Mouse (Mus musculus) MEL (cell line): Measurements from ENCODE around the gene Card14. TPM values are rescaled to one million over a fixed set of nuclear protein-coding genes. Genes with fewer than 3 reads are reported as not detected.
"Not testable (repeated sequence)": the region's sequence is repeated elsewhere in the genome, so short reads cannot be mapped to it uniquely, and the experiment has no call there.

Experiments used
- DNase-seq: peaks from one replicate; pipeline ENCODE4 v3.0.0; 2011; ENCODE audit warnings: low read depth, low spot score
- H3K27ac ChIP-seq: 2 replicates; pipeline ENCODE4 v1.5.1; 2012; ENCODE audit warnings: low read depth, mild to moderate bottlenecking, control low read depth, low read length, moderate library complexity; ENCODE audit not compliant: control insufficient read depth
- H3K27me3 ChIP-seq, 2 experiments: fragments of 150-350 bp in 1 of 2; sonication (generic) in 1 of 2; 2 replicates each; pipeline ENCODE4 v1.6.1; 2012; ENCODE audit warnings: low read length in 2 of 2, mild to moderate bottlenecking in 2 of 2, improper control_type of control experiment in 1 of 2, moderate library complexity in 1 of 2; ENCODE audit not compliant: insufficient read depth in 2 of 2, control insufficient read depth in 1 of 2
- H3K36me3 ChIP-seq, 2 experiments: 2 replicates each; pipeline ENCODE4 v1.6.1; 2012 to 2014; ENCODE audit warnings: low read length in 2 of 2, improper control_type of control experiment in 1 of 2, inconsistent platforms in 1 of 2, mild to moderate bottlenecking in 1 of 2; ENCODE audit not compliant: insufficient read depth in 2 of 2, control insufficient read depth in 1 of 2
- H3K4me1 ChIP-seq, 2 experiments: fragments of 150-350 bp in 1 of 2; sonication (generic) in 1 of 2; 2 replicates each; pipeline ENCODE4 v1.6.1; 2012; ENCODE audit warnings: low read length in 2 of 2, improper control_type of control experiment in 1 of 2, mild to moderate bottlenecking in 1 of 2; ENCODE audit not compliant: insufficient read depth in 2 of 2, control insufficient read depth in 1 of 2
- H3K4me3 ChIP-seq, 2 experiments: fragments of 150-350 bp in 1 of 2; sonication (generic) in 1 of 2; 2 replicates each; pipeline ENCODE4 v1.5.1; 2012; ENCODE audit warnings: low read depth in 2 of 2, low read length in 2 of 2, mild to moderate bottlenecking in 2 of 2, moderate library complexity in 2 of 2, control low read depth in 1 of 2, improper control_type of control experiment in 1 of 2; ENCODE audit not compliant: control insufficient read depth in 1 of 2, insufficient read depth in 1 of 2
- H3K79me2 ChIP-seq: 2 replicates; pipeline ENCODE4 v1.6.1; 2012; ENCODE audit warnings: mild to moderate bottlenecking, low read length, moderate library complexity; ENCODE audit not compliant: control insufficient read depth, poor library complexity, insufficient read depth
- H3K9ac ChIP-seq: 2 replicates; pipeline ENCODE4 v1.6.1; 2012; ENCODE audit warnings: low read depth, mild to moderate bottlenecking, control low read depth, low read length, moderate library complexity; ENCODE audit not compliant: control insufficient read depth, poor library complexity, severe bottlenecking
- H3K9me3 ChIP-seq: fragments of 150-350 bp; sonication (generic); replicated peaks from 2 replicates; pipeline ENCODE4 v1.6.1; 2012; ENCODE audit warnings: mild to moderate bottlenecking, low read length, improper control_type of control experiment, moderate library complexity; ENCODE audit not compliant: insufficient read depth
- CTCF ChIP-seq, 3 experiments: IDR thresholded peaks in 2 of 3; conservative IDR thresholded peaks in 1 of 3; 2 replicates each; pipeline ENCODE4 v1.5.1; 2011 to 2012; ENCODE audit warnings: low read length in 3 of 3, low read depth in 2 of 3, mild to moderate bottlenecking in 2 of 3, improper control_type of control experiment in 1 of 3, inconsistent platforms in 1 of 3, mixed read lengths in 1 of 3, moderate library complexity in 1 of 3; ENCODE audit not compliant: control insufficient read depth in 1 of 3, insufficient read depth in 1 of 3, poor library complexity in 1 of 3, severe bottlenecking in 1 of 3
- ELF1 ChIP-seq: IDR thresholded peaks from 2 replicates; pipeline ENCODE4 v1.6.1; 2014; ENCODE audit warnings: low read depth, mild to moderate bottlenecking, inconsistent platforms, low read length, improper control_type of control experiment, moderate library complexity
- EP300 ChIP-seq, 2 experiments: IDR thresholded peaks; 2 replicates each; pipeline ENCODE4 v1.6.1; 2011; ENCODE audit warnings: improper control_type of control experiment in 2 of 2, low read length in 2 of 2, low read depth in 1 of 2, mild to moderate bottlenecking in 1 of 2
- MAZ ChIP-seq: IDR thresholded peaks from 2 replicates; pipeline ENCODE4 v1.6.1; 2012; ENCODE audit warnings: low read depth, mild to moderate bottlenecking, inconsistent platforms, low read length, improper control_type of control experiment
- MXI1 ChIP-seq: IDR thresholded peaks from 2 replicates; pipeline ENCODE4 v1.6.1; 2011; ENCODE audit warnings: mild to moderate bottlenecking, low read depth, low read length, improper control_type of control experiment
- SIN3A ChIP-seq: IDR thresholded peaks from 2 replicates; pipeline ENCODE4 v1.6.1; 2012; ENCODE audit warnings: low read length, improper control_type of control experiment, inconsistent platforms
- TBP ChIP-seq: IDR thresholded peaks from 2 replicates; pipeline ENCODE4 v1.8.0; 2011; ENCODE audit warnings: low read depth, low read length, improper control_type of control experiment
- USF2 ChIP-seq, 2 experiments: IDR thresholded peaks; 2 replicates each; pipeline ENCODE4 v1.6.1; 2011 to 2012; ENCODE audit warnings: improper control_type of control experiment in 2 of 2, low read length in 2 of 2, borderline replicate concordance in 1 of 2, inconsistent platforms in 1 of 2, low read depth in 1 of 2, mild to moderate bottlenecking in 1 of 2; ENCODE audit not compliant: insufficient read depth in 1 of 2
- ZC3H11A ChIP-seq: IDR thresholded peaks from 2 replicates; pipeline ENCODE4 v1.6.1; 2012; ENCODE audit warnings: low read depth, mild to moderate bottlenecking, inconsistent platforms, low read length, improper control_type of control experiment
- polyA plus RNA-seq, 2 experiments: library from polyadenylated mRNA; stranded (reverse) in 1 of 2; unstranded in 1 of 2; fragments of >175 nt in 1 of 2; fragments of >200 nt in 1 of 2; gene quantifications; 2 replicates each; pipeline versions ENCODE4 v1.2.1 to v1.2.4; 2012; ENCODE audit warnings: low replicate concordance in 2 of 2, low read depth in 1 of 2; ENCODE audit not compliant: insufficient read length in 2 of 2, insufficient read depth in 1 of 2, missing spikeins in 1 of 2
- total RNA-seq: library from RNA; depleted of rRNA; stranded (reverse); fragments of 300-350 nt; gene quantifications from 2 replicates; pipeline ENCODE4 v1.2.3, GENCODE M21; 2012

Gene Card14
- total and polyA plus RNA-seq, 3 experiments, result not detected

DNA sequence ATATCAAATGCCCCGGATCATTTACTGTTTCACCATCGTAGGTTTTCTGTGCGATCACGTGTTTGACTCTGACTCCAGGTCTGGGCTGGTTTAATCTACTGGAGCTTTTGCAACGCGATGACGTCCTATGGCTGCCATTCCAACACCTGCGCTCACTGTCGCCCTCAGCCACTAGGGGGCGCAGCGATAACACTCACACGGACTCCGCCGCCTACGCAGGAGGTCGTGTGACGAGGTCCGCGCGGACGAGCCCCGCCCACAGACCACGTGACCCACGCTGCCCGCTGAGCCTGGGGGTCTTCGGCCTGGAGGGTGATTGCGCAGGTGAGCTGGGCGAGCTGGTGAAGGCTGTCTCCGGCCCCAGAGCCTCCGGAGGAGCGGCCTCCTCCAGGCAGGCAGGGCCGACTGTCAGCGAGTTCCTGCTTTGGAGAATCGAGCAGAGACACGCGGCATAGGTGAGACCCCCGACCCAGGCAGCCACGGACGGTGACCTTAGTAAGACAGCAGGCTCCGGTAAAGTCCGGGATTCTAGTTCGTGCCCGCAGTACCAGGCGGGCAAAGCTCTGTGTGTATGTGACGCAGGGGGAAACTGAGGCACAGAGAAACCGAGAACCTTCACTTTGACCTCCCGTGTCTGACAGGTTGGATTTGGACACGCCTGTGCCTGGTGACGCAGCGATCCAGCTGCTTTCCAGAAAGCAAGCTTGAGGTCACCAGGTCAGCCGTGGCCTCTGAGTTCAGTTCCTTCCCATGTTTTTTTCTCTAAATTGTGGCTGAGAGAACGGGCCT is 39.6 kb upstream of the Card14 start, which contains the start of gene Gaa (continued):
- TF ChIP-seq MXI1 (peak; percentile 96), MAZ (0 out of 2 replicates have a peak, but pooled peaks have one; percentile 7), EP300 (IDR thresholded peaks at IDR 0.05; ENCODE audit: low read depth in 1 of 2, low read length in 2 of 2) (peak; percentile 14 to 38; a peak in 3 of 4 replicates), SIN3A (peak; percentile 86)
- TF ChIP-seq, all 39 proteins: peak for 25

DNA sequence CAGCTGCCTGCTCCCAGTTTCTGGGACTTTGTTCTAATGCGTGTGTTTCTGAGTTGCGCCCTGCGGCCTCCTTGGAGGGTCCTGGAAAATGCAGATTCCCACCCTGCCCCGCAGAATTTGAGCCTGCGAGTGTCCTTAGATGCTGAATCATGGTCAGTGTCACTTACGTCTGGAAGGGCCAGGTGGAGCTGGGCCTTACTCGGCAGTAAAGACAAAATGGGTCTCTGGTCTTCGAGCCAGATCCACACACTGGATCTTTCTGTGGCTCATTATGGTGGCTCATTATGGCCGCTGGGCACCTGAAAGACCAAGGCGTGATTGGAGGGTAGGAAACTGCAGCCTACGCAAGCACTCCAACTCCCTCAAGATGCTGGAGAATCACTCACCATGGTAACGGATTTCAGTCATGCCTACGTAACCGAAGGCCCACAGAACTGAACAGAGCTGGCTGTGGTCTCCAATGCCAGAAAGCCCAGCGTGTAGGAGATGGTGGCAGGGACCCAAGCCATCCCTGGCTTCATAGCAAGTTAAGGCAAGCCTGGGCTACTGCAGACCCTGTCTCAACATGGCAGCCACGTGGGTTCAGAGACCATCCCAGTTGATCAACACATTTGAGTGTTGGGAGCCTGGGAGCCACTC is 38.9 kb upstream of the Card14 start:
- Histone ChIP-seq H3K4me1 (peaks cover 3 to 20% of the 10 kb centered on the region in 2 experiments), H3K27ac (no peak overlapping the region)

DNA sequence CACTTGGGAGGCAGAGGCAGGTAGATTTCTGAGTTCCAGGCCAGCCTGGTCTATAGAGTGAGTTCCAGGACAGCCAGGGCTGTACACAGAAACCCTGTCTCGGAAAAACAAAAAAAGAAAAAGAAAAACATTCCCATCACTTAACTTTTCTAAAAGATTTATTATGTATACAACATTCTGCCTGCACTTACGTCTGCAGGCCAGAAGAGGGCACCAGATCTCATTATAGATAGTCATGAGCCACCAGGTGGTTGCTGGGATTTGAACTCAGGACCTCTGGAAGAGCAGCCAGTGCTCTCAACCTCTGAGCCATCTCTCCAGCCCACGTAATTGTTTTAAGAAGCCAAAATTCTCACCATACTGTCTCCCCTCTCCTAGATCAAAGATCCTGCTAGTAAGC is 35.1 kb upstream of the Card14 start:
- H3K4me1 ChIP-seq, result peaks cover 3 to 14% of the 10 kb centered on the region in 2 experiments
- not testable (repeated sequence) for H3K9me3 ChIP-seq, H3K4me3 ChIP-seq, H3K36me3 ChIP-seq, H3K27me3 ChIP-seq, H3K27ac ChIP-seq, H3K9ac ChIP-seq, H3K79me2 ChIP-seq
- peak; percentile 11 to 40 (median 22); a peak in 3 of 6 replicates for TF ChIP-seq CTCF (IDR thresholded peaks at IDR 0.05 in 2 of 3, conservative IDR thresholded peaks at IDR 0.05 in 1 of 3; ENCODE audit: control insufficient read depth in 1 of 3, insufficient read depth in 1 of 3, low read depth in 2 of 3, low read length in 3 of 3, poor library complexity in 1 of 3, severe bottlenecking in 1 of 3)
- TF ChIP-seq, all 39 proteins: peak for 1; not testable (repeated sequence) for 38
- not testable (repeated sequence) for DNase-seq

More for the DNA sequence above, 38.9 kb upstream of the Card14 start:
- peak; percentile 28 for DNase-seq
- peak overlapping the region; percentile 67 for H3K9ac ChIP-seq
- no peaks in the 10 kb centered on the region for H3K9me3 ChIP-seq
- H3K4me3 ChIP-seq, result peak overlapping the region; percentile 62 to 87
- TF ChIP-seq EP300 (IDR thresholded peaks at IDR 0.05; ENCODE audit: low read depth in 1 of 2, low read length in 2 of 2) (no peak), ELF1 (no peak), TBP (no peak), USF2 (IDR thresholded peaks at IDR 0.05; ENCODE audit: borderline replicate concordance in 1 of 2, insufficient read depth in 1 of 2, low read depth in 1 of 2, low read length in 2 of 2) (peak in 1 of 2 experiments; percentile 6; a peak in 1 of 4 replicates), ZC3H11A (no peak)
- peaks cover 6% of the 10 kb centered on the region for H3K79me2 ChIP-seq
- H3K27me3 ChIP-seq, result no peaks in the 10 kb centered on the region
- peaks cover 0 to 6% of the 10 kb centered on the region in 2 experiments; a peak in 1 of 4 replicates for H3K36me3 ChIP-seq
